Mouse (Mus musculus) kidney, embryonic 16.5 days (tissue): ENCODE measurements at regions not wholly inside any gene's neighbourhood (a gene's known extent, or its start where the extent isn't known, plus 50 kb on each side); places are given as distances from the start of the nearest gene placed in this dataset.

Source experiments
- ATAC-seq: fragments of 200-750 bp; cut with Nextera tagmentation; 2 replicates; pipeline ENCODE4 v1.8.0; 2017; ENCODE audit warnings: moderate TSS enrichment; ENCODE audit not compliant: low FRiP score, low TSS enrichment
- H3K27ac ChIP-seq: fragments of 300-500 bp; sonication (generic); 2 replicates; pipeline ENCODE4 v1.5.1; 2014; ENCODE audit warnings: low read length
- H3K27me3 ChIP-seq: fragments of 300-500 bp; sonication (generic); 2 replicates; pipeline ENCODE4 v1.6.1; 2014; ENCODE audit warnings: low read length, control low read depth, mixed read lengths; ENCODE audit not compliant: insufficient read depth
- H3K36me3 ChIP-seq: fragments of 300-500 bp; sonication (generic); 2 replicates; pipeline ENCODE4 v1.6.1; 2014; ENCODE audit warnings: low read length, control low read depth, mixed read lengths; ENCODE audit not compliant: insufficient read depth
- H3K4me1 ChIP-seq: fragments of 300-500 bp; sonication (generic); 2 replicates; pipeline ENCODE4 v1.6.1; 2014; ENCODE audit warnings: low read length, control low read depth, mixed read lengths; ENCODE audit not compliant: insufficient read depth
- H3K4me2 ChIP-seq: fragments of 300-500 bp; sonication (generic); replicated peaks from 2 replicates; pipeline ENCODE4 v1.6.1; 2014; ENCODE audit warnings: low read depth, low read length
- H3K4me3 ChIP-seq: fragments of 300-500 bp; sonication (generic); 2 replicates; pipeline ENCODE4 v1.5.1; 2014; ENCODE audit warnings: mild to moderate bottlenecking, low read length
- H3K9ac ChIP-seq: fragments of 300-500 bp; sonication (generic); replicated peaks from 2 replicates; pipeline ENCODE4 v1.6.1; 2014; ENCODE audit warnings: low read length
- H3K9me3 ChIP-seq: fragments of 300-500 bp; sonication (generic); 2 replicates; pipeline ENCODE4 v1.6.1; 2016; ENCODE audit warnings: low read length, control low read depth
- WGBS: fragments of 180-500 bp; shearing (Covaris S2); extraction: QIAGEN DNeasy Blood & Tissue Kit; methylation state at CpG from one replicate; pipeline ENCODE4 v1.1.7; 2014; 5-methylcytosine and 5-hydroxymethylcytosine counted together

- H3K9ac ChIP-seq: no peak overlapping the region
- no peak for ATAC-seq
- H3K9me3 ChIP-seq: no peaks in the 10 kb centered on the region
- WGBS: 87% methylated on average over 10 of the region's 10 CpGs
- H3K4me2 ChIP-seq: no peak overlapping the region
- H3K36me3 ChIP-seq: no peaks in the 10 kb centered on the region
- no peak overlapping the region for H3K4me3 ChIP-seq
- H3K4me1 ChIP-seq: peaks cover 5% of the 10 kb centered on the region; the same call in 1 of the 2 replicates
- no peak overlapping the region for H3K27ac ChIP-seq
- no peaks in the 10 kb centered on the region for H3K27me3 ChIP-seq
These were observed 59.2 kb upstream of the Siah3 start for GRCm38 (mm10) chr14:75396511-75397026.

- WGBS: 79% methylated on average over 2 of the region's 2 CpGs
- no peak overlapping the region for H3K4me2 ChIP-seq
These were observed 56.1 kb upstream of the Siah3 start for GRCm38 (mm10) chr14:75399678-75400077.

GRCm38 (mm10) chr14:75402483-75403103 is 53.2 kb upstream of the Siah3 start:
- H3K4me3 ChIP-seq: no peak overlapping the region
- no peak overlapping the region for H3K4me2 ChIP-seq
- no peaks in the 10 kb centered on the region for H3K36me3 ChIP-seq
- peak; percentile 93 for ATAC-seq
- 56% methylated on average over 12 of the region's 12 CpGs for WGBS
- H3K27me3 ChIP-seq: no peaks in the 10 kb centered on the region
- peak overlapping the region; percentile 18; the same call in 1 of the 2 replicates for H3K27ac ChIP-seq
- H3K9ac ChIP-seq: no peak overlapping the region
- 0 out of 2 replicates have a peak, but pooled peaks cover 3% of the 10 kb centered on the region for H3K4me1 ChIP-seq
- H3K9me3 ChIP-seq: no peaks in the 10 kb centered on the region

More at GRCm38 (mm10) chr14:75399678-75400077, 56.1 kb upstream of the Siah3 start:
- H3K9ac ChIP-seq: no peak overlapping the region
- no peak for ATAC-seq
- no peak overlapping the region for H3K27ac ChIP-seq
- 0 out of 2 replicates have a peak, but pooled peaks cover 3% of the 10 kb centered on the region for H3K4me1 ChIP-seq
- no peaks in the 10 kb centered on the region for H3K27me3 ChIP-seq
- no peaks in the 10 kb centered on the region for H3K9me3 ChIP-seq
- no peak overlapping the region for H3K4me3 ChIP-seq
- H3K36me3 ChIP-seq: no peaks in the 10 kb centered on the region
